Mouse (Mus musculus) stomach, embryonic 14.5 days (tissue): ENCODE measurements at regions not wholly inside any gene's neighbourhood (a gene's known extent, or its start where the extent isn't known, plus 50 kb on each side); places are given as distances from the start of the nearest gene placed in this dataset.

Source experiments
- ATAC-seq: fragments of 200-750 bp; cut with Nextera tagmentation; 2 replicates; pipeline ENCODE4 v1.8.0; 2017; ENCODE audit warnings: low read depth, moderate TSS enrichment; ENCODE audit not compliant: insufficient number of reproducible peaks, insufficient read depth, low FRiP score
- H3K27ac ChIP-seq: fragments of 300-500 bp; sonication (generic); 2 replicates; pipeline ENCODE4 v1.5.1; 2014; ENCODE audit warnings: mild to moderate bottlenecking, low read length, moderate library complexity, mixed read lengths
- H3K27me3 ChIP-seq: fragments of 300-500 bp; sonication (generic); 2 replicates; pipeline ENCODE4 v1.6.1; 2014; ENCODE audit warnings: low read length, control low read depth, mixed read lengths; ENCODE audit not compliant: control insufficient read depth, insufficient read depth
- H3K36me3 ChIP-seq: fragments of 300-500 bp; sonication (generic); 2 replicates; pipeline ENCODE4 v1.6.1; 2014; ENCODE audit warnings: mild to moderate bottlenecking, control low read depth, low read length, moderate library complexity, mixed read lengths; ENCODE audit not compliant: control insufficient read depth, insufficient read depth
- H3K4me1 ChIP-seq: fragments of 300-500 bp; sonication (generic); 2 replicates; pipeline ENCODE4 v1.6.1; 2014; ENCODE audit warnings: low read length, control low read depth, mixed read lengths; ENCODE audit not compliant: control insufficient read depth, insufficient read depth
- H3K4me2 ChIP-seq: fragments of 300-500 bp; sonication (generic); replicated peaks from 2 replicates; pipeline ENCODE4 v1.6.1; 2014; ENCODE audit warnings: low read depth, low read length, control low read depth
- H3K4me3 ChIP-seq: fragments of 300-500 bp; sonication (generic); 2 replicates; pipeline ENCODE4 v1.5.1; 2014; ENCODE audit warnings: low read depth, low read length, control low read depth
- H3K9ac ChIP-seq: fragments of 300-500 bp; sonication (generic); replicated peaks from 2 replicates; pipeline ENCODE4 v1.6.1; 2014; ENCODE audit warnings: low read depth, mild to moderate bottlenecking, control low read depth, low read length, moderate library complexity, mixed read lengths
- H3K9me3 ChIP-seq: fragments of 300-500 bp; sonication (generic); 2 replicates; pipeline ENCODE4 v1.6.1; 2016; ENCODE audit warnings: low read depth, low read length, control low read depth; ENCODE audit not compliant: control insufficient read depth
- WGBS: fragments of 180-500 bp; shearing (Covaris S2); extraction: QIAGEN DNeasy Blood & Tissue Kit; methylation state at CpG from one replicate; pipeline ENCODE4 v1.1.7; 2014; 5-methylcytosine and 5-hydroxymethylcytosine counted together

DNA sequence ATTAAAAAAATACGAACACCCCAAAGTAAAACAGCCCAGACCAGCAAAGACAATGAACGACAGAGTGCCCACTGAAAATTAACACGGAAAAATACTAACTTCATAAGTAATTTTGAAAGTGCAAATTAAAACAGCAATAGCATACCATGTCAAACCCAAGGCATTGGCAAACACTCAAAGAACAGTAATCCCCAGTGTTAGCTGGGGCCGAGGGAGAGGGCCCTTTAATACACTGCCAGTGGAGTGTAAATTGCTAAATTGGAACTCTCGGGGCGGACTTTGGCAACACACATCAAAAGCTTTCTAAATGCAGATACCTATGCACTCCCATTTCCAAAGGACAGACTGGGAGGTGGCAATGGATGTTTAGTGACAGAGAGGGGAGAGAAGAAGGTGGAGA is 361.6 kb downstream of the Hs3st3b1 start:
- Histone ChIP-seq H3K9ac (no peak overlapping the region), H3K27ac (no peak overlapping the region), H3K36me3 (no peaks in the 10 kb centered on the region), H3K4me2 (no peak overlapping the region), H3K4me1 (no peaks in the 10 kb centered on the region), H3K4me3 (no peak overlapping the region), H3K9me3 (no peaks in the 10 kb centered on the region), H3K27me3 (no peaks in the 10 kb centered on the region)
- no peak for ATAC-seq
- WGBS: 77% methylated on average over 6 of the region's 6 CpGs

DNA sequence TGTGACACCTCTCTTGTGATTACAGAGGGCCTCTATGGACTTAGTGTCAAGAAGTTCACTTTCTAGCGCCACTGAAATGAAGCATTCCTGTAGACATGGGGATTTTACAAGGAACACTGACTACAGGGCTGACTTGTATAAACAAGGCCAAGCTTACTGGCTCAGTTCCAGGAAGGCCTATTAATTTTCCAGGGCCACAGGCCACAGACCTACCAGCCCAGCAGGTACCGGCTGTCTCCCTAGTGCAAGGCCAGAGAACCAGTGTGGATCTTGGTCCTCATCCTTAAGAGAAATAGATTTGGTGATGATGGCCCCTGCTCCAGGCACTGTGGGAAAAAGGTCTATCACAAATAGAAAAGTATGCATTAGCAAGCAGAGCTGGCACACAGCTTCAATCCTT is 359.4 kb downstream of the Hs3st3b1 start:
- Histone ChIP-seq H3K9me3 (no peaks in the 10 kb centered on the region), H3K4me2 (no peak overlapping the region)
- ATAC-seq: no peak

DNA sequence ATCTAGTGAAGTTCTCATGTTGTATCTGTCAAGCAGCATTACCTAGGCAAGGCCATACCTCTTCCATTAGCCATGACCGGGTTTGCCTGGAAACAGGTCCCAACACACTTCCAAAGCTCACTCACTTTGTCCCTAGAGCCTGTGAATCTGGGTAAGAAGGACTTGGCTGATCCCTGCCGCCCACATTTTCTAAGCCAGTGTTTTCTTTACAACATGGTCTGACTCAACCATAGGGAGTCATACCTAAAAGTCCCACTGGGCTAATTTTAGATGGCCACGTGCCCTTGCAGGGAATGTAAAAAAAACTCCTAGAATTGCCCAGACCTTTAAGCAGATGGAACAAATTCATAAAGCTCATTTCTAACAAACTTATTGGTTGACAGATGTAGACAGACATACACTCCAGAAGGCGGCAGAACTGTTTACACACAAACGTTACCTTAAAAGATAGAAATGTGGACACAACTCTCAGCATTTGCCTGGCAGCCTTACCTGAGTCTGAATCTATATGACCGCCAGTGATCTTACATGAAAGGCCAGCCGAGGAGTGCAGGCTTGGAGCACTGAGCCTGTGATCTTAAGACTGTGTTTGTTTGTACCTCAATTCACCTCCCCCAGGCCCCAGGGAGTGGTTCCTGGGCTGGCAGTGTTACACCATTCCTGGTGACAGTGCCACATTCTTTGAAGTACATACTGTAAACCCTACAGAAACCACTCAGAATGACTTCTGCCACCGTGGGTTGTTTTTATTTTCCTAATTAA is 356.4 kb downstream of the Hs3st3b1 start:
- no peak for ATAC-seq
- H3K9me3 ChIP-seq: no peaks in the 10 kb centered on the region
- no peak overlapping the region for H3K27ac ChIP-seq
- WGBS: 61% methylated on average over 8 of the region's 8 CpGs
- H3K27me3 ChIP-seq: no peaks in the 10 kb centered on the region
- H3K4me3 ChIP-seq: no peak overlapping the region
- no peaks in the 10 kb centered on the region for H3K4me1 ChIP-seq
- H3K9ac ChIP-seq: no peak overlapping the region
- no peaks in the 10 kb centered on the region for H3K36me3 ChIP-seq
- H3K4me2 ChIP-seq: no peak overlapping the region

More for the DNA sequence above, 359.4 kb downstream of the Hs3st3b1 start:
- no peak overlapping the region for H3K27ac ChIP-seq
- H3K27me3 ChIP-seq: no peaks in the 10 kb centered on the region
- WGBS: 25% methylated on average over 2 of the region's 2 CpGs
- H3K9ac ChIP-seq: no peak overlapping the region
- H3K4me3 ChIP-seq: no peak overlapping the region
- H3K4me1 ChIP-seq: no peaks in the 10 kb centered on the region
- no peaks in the 10 kb centered on the region for H3K36me3 ChIP-seq

DNA sequence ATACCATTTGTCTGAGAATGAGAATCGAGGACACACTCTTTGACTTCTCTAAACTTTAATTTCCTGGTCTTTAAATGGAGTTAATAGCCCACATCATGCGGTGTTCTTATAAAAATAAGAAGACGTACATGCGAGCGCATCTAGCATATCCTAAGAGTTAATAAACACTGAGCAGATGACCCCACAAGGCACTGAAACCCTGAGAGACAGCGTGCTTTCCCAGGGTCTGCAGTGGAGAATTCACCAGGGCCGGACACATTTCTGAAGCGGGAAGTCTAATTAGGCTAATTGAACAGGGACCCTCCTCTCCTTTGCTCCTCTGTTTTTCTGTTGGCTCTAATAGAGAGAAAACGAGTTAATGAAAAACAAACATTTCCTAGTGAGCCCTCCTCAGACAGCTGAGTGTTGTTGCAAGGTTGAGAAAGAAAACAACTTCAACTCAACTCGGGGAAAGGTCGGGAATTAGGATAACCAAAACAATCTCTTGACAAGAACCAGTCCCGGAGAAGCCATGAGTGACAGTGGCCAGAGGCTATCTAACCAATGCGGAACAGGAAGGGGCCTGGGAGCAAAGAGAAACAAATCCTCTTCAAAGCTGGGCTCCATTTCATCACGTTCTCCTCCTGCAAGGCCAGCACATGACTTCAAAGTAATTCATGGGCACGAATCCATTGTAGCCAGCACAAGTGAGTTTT is 352.2 kb downstream of the Hs3st3b1 start:
- H3K4me2 ChIP-seq: no peak overlapping the region

DNA sequence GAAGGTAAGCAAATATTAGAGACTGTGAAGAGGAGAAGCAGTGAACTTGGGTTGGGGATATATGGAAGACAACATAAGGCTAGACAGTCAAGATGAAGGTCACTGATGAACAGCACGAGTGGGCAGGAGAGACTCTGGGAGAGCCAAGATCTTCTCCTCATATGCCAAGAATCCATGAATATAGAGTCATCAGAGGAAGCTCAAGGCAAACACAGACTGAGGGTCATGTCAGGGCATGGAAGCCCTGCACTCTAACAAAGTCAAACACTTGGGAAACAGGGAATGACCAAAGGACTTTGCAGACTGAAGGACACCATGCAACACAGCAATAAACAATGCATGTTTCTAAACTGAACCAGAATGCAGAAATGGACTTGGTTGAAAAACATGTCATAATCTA is 351.4 kb downstream of the Hs3st3b1 start:
- ATAC-seq: no peak
- Histone ChIP-seq H3K9ac (no peak overlapping the region), H3K4me1 (no peaks in the 10 kb centered on the region), H3K27ac (no peak overlapping the region), H3K4me2 (no peak overlapping the region), H3K4me3 (no peak overlapping the region), H3K9me3 (no peaks in the 10 kb centered on the region), H3K36me3 (no peaks in the 10 kb centered on the region), H3K27me3 (no peaks in the 10 kb centered on the region)
- 79% methylated on average over 1 of the region's 1 CpGs for WGBS

More for the DNA sequence above, 352.2 kb downstream of the Hs3st3b1 start:
- Histone ChIP-seq H3K4me3 (no peak overlapping the region), H3K9ac (no peak overlapping the region), H3K27me3 (no peaks in the 10 kb centered on the region), H3K9me3 (no peaks in the 10 kb centered on the region), H3K27ac (no peak overlapping the region), H3K4me1 (no peaks in the 10 kb centered on the region), H3K36me3 (no peaks in the 10 kb centered on the region)
- ATAC-seq: no peak
- 38% methylated on average over 15 of the region's 15 CpGs for WGBS

DNA sequence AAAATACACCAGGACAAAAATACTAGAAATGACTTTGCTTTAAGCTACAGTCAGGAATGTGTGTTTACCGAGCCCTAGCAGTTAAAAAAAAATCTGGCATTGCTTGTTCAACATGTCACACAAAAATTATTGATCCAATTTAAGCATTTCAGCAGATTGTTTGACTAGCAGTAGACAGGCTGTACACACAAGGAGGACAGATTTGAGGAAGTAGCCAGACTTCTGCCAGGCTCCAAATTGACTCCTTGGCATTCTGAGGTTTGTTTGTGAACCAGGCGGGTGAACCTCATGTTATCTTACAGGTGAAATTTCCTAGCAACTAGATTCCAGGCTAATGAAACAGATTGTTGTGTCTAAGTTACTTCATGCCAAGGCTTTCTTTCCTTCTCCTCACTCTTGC is 348.8 kb downstream of the Hs3st3b1 start:
- Histone ChIP-seq H3K9ac (no peak overlapping the region), H3K27ac (no peak overlapping the region), H3K9me3 (no peaks in the 10 kb centered on the region), H3K4me3 (no peak overlapping the region), H3K4me1 (no peaks in the 10 kb centered on the region), H3K27me3 (no peaks in the 10 kb centered on the region), H3K4me2 (no peak overlapping the region), H3K36me3 (no peaks in the 10 kb centered on the region)
- no peak for ATAC-seq
- 48% methylated on average over 2 of the region's 2 CpGs for WGBS

DNA sequence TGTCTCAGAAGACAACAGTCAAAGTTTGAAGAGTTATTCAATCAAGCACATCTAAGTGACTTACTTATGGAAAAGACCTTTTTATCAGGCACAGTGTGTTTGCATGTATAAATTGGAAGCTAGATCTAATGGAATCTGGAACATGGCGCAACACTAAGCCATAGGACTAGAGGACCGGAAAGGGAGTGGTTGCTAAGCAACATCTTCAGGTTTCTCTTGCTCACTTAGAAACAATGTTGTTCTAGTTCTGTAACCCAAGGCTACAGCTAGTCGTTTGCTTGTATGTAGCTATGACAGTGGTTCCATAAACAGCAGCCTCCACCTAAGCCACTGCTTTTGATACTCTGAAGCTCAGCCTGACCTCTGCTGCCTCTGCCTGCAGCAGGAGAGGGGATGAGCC is 338.8 kb downstream of the Hs3st3b1 start:
- no peak overlapping the region for H3K4me3 ChIP-seq
- no peaks in the 10 kb centered on the region for H3K36me3 ChIP-seq
- no peaks in the 10 kb centered on the region for H3K9me3 ChIP-seq
- ATAC-seq: no peak
- no peaks in the 10 kb centered on the region for H3K4me1 ChIP-seq
- no peak overlapping the region for H3K9ac ChIP-seq
- H3K27me3 ChIP-seq: no peaks in the 10 kb centered on the region
- H3K27ac ChIP-seq: no peak overlapping the region
- no peak overlapping the region for H3K4me2 ChIP-seq
- 74% methylated on average over 3 of the region's 3 CpGs for WGBS

DNA sequence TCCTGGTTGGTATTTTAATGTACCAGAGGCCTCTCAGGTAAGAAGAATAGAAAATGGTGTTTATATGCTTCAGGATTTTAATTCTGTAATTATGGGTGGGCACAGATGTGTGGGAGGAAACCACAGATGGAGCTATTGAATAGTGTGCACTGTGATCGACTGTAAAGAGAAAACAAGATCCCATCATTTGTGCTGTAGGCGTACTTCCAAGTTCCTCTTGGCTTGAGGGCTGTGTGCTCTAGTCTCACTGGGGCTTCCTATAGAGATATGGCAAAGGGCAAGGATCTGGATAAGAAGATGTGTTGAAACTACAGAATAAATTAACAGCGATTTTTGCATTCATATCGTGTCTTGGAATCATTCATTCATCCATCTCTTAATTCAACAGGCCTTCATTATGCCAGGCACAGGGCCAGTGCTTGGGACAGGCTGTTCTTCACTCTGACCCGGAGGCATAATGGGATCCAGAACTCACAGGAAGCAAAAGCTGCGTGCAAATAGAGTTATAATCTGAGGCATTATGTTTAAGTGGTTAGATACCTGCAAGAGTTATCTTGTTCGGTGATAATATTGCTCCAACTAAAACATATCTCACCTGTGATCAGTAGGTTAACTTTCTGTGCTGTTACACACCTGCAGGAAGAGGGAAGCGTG is 336.7 kb downstream of the Hs3st3b1 start:
- no peaks in the 10 kb centered on the region for H3K4me1 ChIP-seq

More for the DNA sequence above, 336.7 kb downstream of the Hs3st3b1 start:
- H3K4me2 ChIP-seq: no peak overlapping the region
- 83% methylated on average over 8 of the region's 8 CpGs for WGBS
- no peaks in the 10 kb centered on the region for H3K9me3 ChIP-seq
- no peaks in the 10 kb centered on the region for H3K27me3 ChIP-seq
- H3K27ac ChIP-seq: no peak overlapping the region
- no peak for ATAC-seq
- no peak overlapping the region for H3K4me3 ChIP-seq
- H3K36me3 ChIP-seq: no peaks in the 10 kb centered on the region
- H3K9ac ChIP-seq: no peak overlapping the region
